Mouse (Mus musculus) left cerebral cortex, adult 9 months (tissue): ENCODE data around the gene Cacna1g.

Source experiments
- DNase-seq, 2 experiments: peaks; one replicate each; pipeline ENCODE4 v3.0.0; 2022; ENCODE audit warnings: low spot score in 2 of 2

Gene Cacna1g

DNA sequence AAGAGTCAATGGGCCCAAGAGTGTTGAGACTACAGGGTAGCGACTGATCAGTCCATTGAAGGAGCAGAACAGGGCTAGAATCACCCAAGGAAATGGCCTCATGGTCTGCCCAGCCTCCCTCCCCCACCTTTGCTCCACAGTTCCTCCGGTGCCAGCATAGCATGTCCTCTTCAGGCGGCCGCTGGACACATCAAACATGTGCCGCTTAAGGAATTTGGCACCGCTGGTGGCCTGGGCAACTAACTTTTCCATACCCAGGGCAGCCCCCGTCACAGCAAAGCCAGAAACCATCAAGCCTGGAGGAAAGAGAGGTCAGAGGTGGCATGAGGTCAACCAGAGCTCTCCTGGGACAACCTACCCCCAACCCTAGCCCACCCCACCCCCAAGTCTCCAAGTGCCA lies 8.0 kb upstream of the Cacna1g start:
- DNase-seq = no peak

GRCm38 (mm10) chr11:94480382-94480781 lies 6.4 kb upstream of the Cacna1g start:
- no peak for DNase-seq

GRCm38 (mm10) chr11:94477651-94478050 lies 3.7 kb upstream of the Cacna1g start:
- no peak for DNase-seq

DNA sequence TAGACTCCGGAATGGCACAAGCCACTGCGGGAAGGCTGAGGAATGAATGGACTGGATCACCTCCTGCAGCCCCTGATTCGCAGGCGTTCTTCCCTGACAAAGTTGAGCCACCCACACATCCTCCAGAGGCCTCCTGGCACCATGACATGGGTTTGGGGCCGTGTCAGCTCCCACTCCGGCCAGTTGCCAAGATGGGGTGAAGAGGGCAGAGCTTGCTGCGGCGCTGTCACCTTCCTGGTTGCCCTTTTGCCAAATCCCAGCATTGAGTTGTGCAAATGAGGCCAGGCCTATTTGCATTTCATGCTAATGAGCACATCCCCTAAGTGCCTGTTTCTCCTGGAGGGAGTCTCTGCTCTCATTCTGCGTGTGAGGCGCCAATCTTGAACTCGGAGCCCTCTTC lies 1.7 kb upstream of the Cacna1g start:
- no peak for DNase-seq

- DNase-seq = no peak
Measured at GRCm38 (mm10) chr11:94474544-94474910, 529 bp upstream of the Cacna1g start.

- no peak for DNase-seq
Measured at GRCm38 (mm10) chr11:94472916-94473706, 887 bp downstream of the Cacna1g start.

- DNase-seq = no peak
Measured at GRCm38 (mm10) chr11:94472585-94472915, 1.4 kb downstream of the Cacna1g start.

DNA sequence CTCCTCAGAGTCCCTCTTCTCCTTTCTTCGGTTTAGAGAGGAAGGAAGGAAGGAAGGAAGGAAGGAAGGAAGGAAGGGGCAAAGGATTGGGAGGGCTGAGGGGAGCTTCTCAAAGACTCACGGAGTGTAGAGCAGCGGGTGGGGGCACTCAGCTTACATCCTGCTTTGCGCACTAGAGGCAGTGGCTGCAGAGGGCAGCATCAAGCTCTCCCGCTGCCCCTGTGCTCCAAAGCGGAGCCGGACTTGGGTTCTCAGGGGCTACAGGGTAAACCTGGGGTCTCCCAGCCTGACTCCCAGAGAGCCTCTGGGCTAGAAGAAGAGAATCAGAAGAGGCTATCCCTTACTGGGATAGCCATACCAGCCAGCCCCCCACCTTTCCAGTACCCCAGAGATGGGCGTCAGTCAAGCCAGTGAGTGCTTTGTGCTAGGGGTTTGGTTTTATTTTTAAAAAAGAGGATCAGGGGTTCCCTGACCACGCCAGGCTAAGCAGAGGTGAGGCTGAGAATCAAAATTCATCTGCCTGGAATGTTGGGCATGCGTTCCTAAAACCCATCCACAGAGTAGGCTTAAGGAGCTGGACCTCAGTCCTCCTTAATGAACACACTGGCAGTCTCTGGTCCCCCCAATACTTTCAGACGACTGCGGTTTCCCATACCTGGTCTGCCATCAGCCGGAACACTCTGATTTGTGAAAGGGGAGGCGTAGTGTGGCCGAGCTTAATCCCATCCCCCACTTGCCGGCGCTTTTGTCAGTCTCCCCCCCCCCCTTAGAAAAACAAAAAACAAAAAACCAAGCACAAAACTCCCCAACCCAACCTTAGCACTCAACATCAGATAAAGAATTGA lies 2.0 kb downstream of the Cacna1g start:
- DNase-seq = no peak

GRCm38 (mm10) chr11:94470391-94470790 lies 3.6 kb downstream of the Cacna1g start:
- DNase-seq = no peak

GRCm38 (mm10) chr11:94469136-94470064 lies 4.6 kb downstream of the Cacna1g start:
- DNase-seq = no peak

DNA sequence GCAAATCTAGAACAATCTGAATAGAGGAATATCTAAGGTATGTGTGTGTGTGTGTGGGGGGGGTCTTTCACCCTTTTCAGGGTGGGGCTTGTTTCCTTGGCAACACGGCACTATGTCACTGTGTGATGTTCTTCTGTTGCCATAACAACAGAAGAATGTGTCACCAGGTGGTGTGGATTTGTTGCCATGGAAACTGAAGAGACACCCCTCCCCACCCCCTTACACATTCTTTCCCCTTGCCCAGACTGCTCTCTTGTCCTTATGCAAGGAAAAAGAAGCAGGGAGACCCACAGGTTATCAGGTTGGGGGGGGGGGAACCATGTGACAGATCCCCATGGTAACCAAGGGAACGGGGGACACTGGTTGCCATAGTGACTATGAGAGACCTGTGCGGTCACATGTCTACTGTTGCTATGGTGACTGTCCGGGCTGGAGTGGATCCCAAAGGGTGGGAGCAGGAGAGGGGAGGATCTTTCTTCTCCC lies 5.4 kb downstream of the Cacna1g start:
- peak in 1 of 2 experiments; percentile 78 for DNase-seq

GRCm38 (mm10) chr11:94466333-94466855 lies 7.6 kb downstream of the Cacna1g start:
- peak in 1 of 2 experiments; percentile 55 for DNase-seq

DNA sequence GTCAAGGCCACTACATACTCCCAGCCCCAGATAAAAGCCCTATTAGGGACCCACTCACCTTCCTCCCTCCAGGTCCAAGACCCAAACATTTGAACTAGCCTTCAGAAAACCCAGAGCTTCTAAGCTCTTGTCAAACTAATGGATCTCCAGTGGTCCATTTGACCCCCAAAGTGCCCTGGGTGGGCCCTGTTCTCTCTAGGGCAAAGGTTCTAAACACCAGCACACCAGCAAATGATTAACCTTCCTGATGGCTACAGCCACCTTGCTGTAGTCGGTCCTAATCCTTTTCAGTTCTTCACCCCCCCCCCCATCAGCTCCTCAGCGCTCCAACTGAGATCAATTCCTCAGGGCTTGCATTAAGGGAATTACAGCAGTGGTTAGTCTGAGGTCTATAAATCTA lies 9.8 kb downstream of the Cacna1g start:
- no peak for DNase-seq

DNA sequence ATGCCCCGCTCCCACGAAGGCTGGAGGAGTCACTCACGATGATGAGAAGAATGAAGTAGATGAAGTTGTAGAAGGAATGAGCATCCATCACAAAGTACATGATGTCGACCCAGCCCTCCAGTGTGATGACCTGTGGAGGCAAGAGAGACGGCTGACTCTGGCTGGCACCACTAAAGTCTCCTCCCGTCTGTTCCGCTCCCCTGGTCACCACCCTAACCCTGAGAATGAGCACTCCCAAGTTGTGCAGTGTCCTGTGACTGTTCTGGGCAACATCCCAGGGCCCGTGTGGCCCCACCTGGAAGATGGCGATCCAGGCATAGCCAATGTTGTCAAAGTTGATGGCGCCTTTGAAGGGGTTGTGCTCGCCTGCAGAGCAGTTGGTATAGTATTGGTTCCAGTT lies 12.1 kb downstream of the Cacna1g start:
- no peak for DNase-seq

GRCm38 (mm10) chr11:94457001-94457400 lies 17.0 kb downstream of the Cacna1g start:
- DNase-seq = no peak

DNA sequence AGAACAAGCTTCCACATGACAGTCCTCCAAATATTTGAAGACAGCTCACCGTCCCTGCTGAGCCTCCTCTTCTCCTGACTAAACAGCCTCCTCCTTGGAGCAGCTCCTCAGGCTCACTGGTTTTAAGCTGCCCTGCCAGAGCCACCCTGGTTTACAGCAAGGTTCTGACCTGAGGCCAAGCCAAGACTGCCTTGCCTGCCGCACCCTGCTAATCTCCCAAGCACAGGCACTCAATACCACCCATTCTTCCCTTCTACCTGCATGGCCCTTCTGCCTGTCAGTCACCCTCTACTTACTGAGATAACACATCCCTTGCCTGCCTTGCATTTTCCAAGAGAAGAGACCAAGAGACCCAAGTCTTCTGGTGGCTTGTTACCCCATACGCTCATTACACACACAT lies 17.7 kb downstream of the Cacna1g start:
- no peak for DNase-seq

DNA sequence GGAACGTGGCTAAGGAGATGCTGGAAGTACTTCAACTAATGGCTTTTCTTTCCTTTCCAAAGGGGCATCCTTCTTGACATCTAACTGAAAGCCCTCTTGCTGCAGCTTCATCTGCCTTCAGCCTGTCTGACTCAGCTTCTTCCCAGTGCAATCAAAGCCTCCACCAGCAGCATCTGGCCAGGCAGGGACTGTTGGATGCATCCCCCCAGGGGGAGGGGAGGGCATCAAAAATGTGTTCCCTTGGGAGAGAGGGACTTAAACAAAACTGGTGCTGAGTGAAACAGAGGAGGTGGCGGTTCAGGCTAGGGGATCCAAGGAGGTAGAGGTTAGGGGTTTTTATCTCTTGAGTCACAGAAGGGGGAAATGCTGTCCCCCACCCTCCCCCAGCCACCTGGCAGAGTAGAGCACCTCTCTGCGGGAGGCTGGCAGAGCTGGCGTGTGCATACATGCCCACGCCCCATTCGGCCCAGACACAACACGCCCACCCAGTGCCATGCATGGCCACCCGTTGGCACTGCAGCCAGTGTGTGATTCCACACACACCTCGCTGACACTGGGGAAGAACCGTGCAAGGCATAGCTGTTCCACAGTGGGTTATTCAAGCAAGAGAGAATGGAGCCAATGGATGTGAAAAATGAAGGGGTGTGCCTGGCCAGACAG lies 18.7 kb downstream of the Cacna1g start:
- peak in 1 of 2 experiments; percentile 42 for DNase-seq

GRCm38 (mm10) chr11:94454756-94455155 lies 19.2 kb downstream of the Cacna1g start:
- peak in 1 of 2 experiments; percentile 61 for DNase-seq

DNA sequence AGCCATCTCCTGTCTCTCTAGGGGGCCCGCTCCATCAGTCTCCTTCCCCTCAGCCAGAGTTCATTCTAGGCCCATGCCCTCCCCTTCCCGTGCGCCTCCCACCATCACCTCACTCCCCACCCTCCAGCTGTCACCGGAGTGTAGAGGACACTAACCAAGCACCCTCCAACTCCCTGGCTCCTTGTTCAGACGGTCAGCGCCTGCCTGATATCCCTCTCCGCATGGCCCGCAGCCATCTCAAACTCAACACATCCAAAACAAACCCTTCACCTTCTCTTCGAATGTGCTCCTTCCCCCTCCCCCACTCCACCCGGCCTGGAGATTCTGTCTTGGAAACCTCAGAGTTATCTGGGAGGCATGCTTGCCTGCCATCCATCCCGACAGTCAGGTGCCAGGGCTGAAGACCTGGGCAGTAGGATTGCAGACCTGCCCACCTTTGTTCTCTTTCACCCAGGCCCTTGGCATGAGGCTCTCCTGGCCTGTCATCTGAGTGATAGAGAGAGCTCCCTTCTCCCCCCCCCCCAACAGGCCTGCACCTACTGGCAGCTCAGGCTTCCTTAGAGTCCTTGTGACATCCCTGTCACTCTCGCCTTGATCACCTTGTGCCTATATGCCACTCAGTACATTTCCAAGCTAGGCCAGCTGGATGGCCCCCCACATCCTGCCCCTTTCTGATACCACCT lies 22.8 kb downstream of the Cacna1g start:
- DNase-seq = no peak

GRCm38 (mm10) chr11:94449886-94450285 lies 24.1 kb downstream of the Cacna1g start:
- DNase-seq = no peak
